Mouse (Mus musculus) hindbrain, embryonic 16.5 days (tissue): ENCODE results near the gene Spg7. TPM values are rescaled to one million over a fixed set of nuclear protein-coding genes. Genes with fewer than 3 reads are reported as not detected.

Source experiments
- ATAC-seq: fragments of 200-750 bp; cut with Nextera tagmentation; 2 replicates; pipeline ENCODE4 v1.8.0; 2017; ENCODE audit warnings: moderate TSS enrichment, moderate library complexity
- H3K27ac ChIP-seq: fragments of 300-500 bp; sonication (generic); 2 replicates; pipeline ENCODE4 v1.5.1; 2014; ENCODE audit warnings: low read depth, mild to moderate bottlenecking, control low read depth, low read length, moderate library complexity
- H3K27me3 ChIP-seq: fragments of 300-500 bp; sonication (generic); replicated peaks from 2 replicates; pipeline ENCODE4 v1.6.1; 2014; ENCODE audit warnings: low read length; ENCODE audit not compliant: control insufficient read depth, insufficient read depth
- H3K36me3 ChIP-seq: fragments of 300-500 bp; sonication (generic); 2 replicates; pipeline ENCODE4 v1.6.1; 2014; ENCODE audit warnings: mild to moderate bottlenecking, low read length, moderate library complexity, mixed read lengths; ENCODE audit not compliant: control insufficient read depth, insufficient read depth
- H3K4me1 ChIP-seq: fragments of 300-500 bp; sonication (generic); 2 replicates; pipeline ENCODE4 v1.6.1; 2014; ENCODE audit warnings: low read depth, low read length; ENCODE audit not compliant: control insufficient read depth, insufficient read depth
- H3K4me2 ChIP-seq: fragments of 300-500 bp; sonication (generic); 2 replicates; pipeline ENCODE4 v1.6.1; 2014; ENCODE audit warnings: mild to moderate bottlenecking, low read length, control low read depth, moderate library complexity
- H3K4me3 ChIP-seq: fragments of 300-500 bp; sonication (generic); 2 replicates; pipeline ENCODE4 v1.5.1; 2014; ENCODE audit warnings: mild to moderate bottlenecking, low read length, control low read depth, moderate library complexity
- H3K9ac ChIP-seq: fragments of 300-500 bp; sonication (generic); 2 replicates; pipeline ENCODE4 v1.6.1; 2014; ENCODE audit warnings: low read depth, mild to moderate bottlenecking, control low read depth, low read length, moderate library complexity
- H3K9me3 ChIP-seq: fragments of 300-500 bp; sonication (generic); 2 replicates; pipeline ENCODE4 v1.6.1; 2014; ENCODE audit warnings: mild to moderate bottlenecking, low read length, moderate library complexity; ENCODE audit not compliant: control insufficient read depth
- WGBS: fragments of 180-500 bp; shearing (Covaris S2); extraction: QIAGEN DNeasy Blood & Tissue Kit; methylation state at CpG from one replicate; pipeline ENCODE4 v1.1.7; 2014; 5-methylcytosine and 5-hydroxymethylcytosine counted together
- polyA plus RNA-seq: library from polyadenylated mRNA; unstranded; fragments of >200 nt; fragmentation: Nextera tagmentation; extraction: Ambion mirVana; gene quantifications from 2 replicates; pipeline ENCODE4 v1.2.1, GENCODE M21; 2015

Gene Spg7
- polyA plus RNA-seq, 1 experiment from 2014 or later, result 46.5 TPM

- Histone ChIP-seq H3K9ac (no peak overlapping the region), H3K36me3 (no peaks in the 10 kb centered on the region), H3K4me3 (no peak overlapping the region), H3K27ac (no peak overlapping the region), H3K4me1 (peaks cover 26% of the 10 kb centered on the region), H3K4me2 (no peak overlapping the region), H3K27me3 (no peaks in the 10 kb centered on the region), H3K9me3 (no peaks in the 10 kb centered on the region)
- WGBS, result 38% methylated on average over 2 of the region's 2 CpGs
- no peak for ATAC-seq
Observed at GRCm38 (mm10) chr8:123038351-123038750, 24.4 kb upstream of the Spg7 start.

GRCm38 (mm10) chr8:123039376-123040109, 23.2 kb upstream of the Spg7 start:
- H3K4me3 ChIP-seq, result peak overlapping the region; percentile 5; the same call in 1 of the 2 replicates
- no peaks in the 10 kb centered on the region for H3K27me3 ChIP-seq
- H3K4me2 ChIP-seq, result peak overlapping the region; percentile 78
- peaks cover 33% of the 10 kb centered on the region for H3K4me1 ChIP-seq
- no peak for ATAC-seq
- H3K9me3 ChIP-seq, result no peaks in the 10 kb centered on the region
- H3K9ac ChIP-seq, result no peak overlapping the region
- 26% methylated on average over 11 of the region's 11 CpGs for WGBS
- no peaks in the 10 kb centered on the region for H3K36me3 ChIP-seq
- H3K27ac ChIP-seq, result no peak overlapping the region

- Histone ChIP-seq H3K27ac (no peak overlapping the region), H3K27me3 (no peaks in the 10 kb centered on the region), H3K9ac (no peak overlapping the region; the same call in 1 of the 2 replicates), H3K9me3 (no peaks in the 10 kb centered on the region), H3K4me3 (peak overlapping the region; percentile 99), H3K4me2 (peak overlapping the region; percentile 78), H3K36me3 (no peaks in the 10 kb centered on the region), H3K4me1 (peaks cover 33% of the 10 kb centered on the region)
- ATAC-seq, result no peak
- WGBS, result 5% methylated on average over 4 of the region's 4 CpGs
Observed at GRCm38 (mm10) chr8:123040110-123040650, 22.6 kb upstream of the Spg7 start.

- Histone ChIP-seq H3K4me3 (peak overlapping the region; percentile 99), H3K9ac (peak overlapping the region; percentile 100), H3K9me3 (no peaks in the 10 kb centered on the region), H3K27ac (peak overlapping the region; percentile 94), H3K4me2 (peak overlapping the region; percentile 78), H3K36me3 (no peaks in the 10 kb centered on the region), H3K4me1 (peaks cover 33% of the 10 kb centered on the region), H3K27me3 (no peaks in the 10 kb centered on the region)
- ATAC-seq, result no peak
- under 1% methylated on average over 61 of the region's 71 CpGs for WGBS
Observed at GRCm38 (mm10) chr8:123041008-123041773, 21.6 kb upstream of the Spg7 start.

GRCm38 (mm10) chr8:123041774-123042105, 21.0 kb upstream of the Spg7 start:
- Histone ChIP-seq H3K27me3 (no peaks in the 10 kb centered on the region), H3K36me3 (no peaks in the 10 kb centered on the region), H3K4me3 (peak overlapping the region; percentile 99), H3K27ac (peak overlapping the region; percentile 94), H3K9me3 (no peaks in the 10 kb centered on the region), H3K4me1 (peaks cover 33% of the 10 kb centered on the region), H3K4me2 (peak overlapping the region; percentile 78), H3K9ac (peak overlapping the region; percentile 100)
- WGBS, result 0% methylated on average over 32 of the region's 60 CpGs
- no peak; the same call in 1 of the 2 replicates for ATAC-seq

- under 1% methylated on average over 63 of the region's 91 CpGs for WGBS
- Histone ChIP-seq H3K36me3 (no peaks in the 10 kb centered on the region), H3K27me3 (no peaks in the 10 kb centered on the region)
Observed at GRCm38 (mm10) chr8:123042158-123042973, 20.4 kb upstream of the Spg7 start, which contains the start of gene Ankrd11. Ankrd11 (minus strand) TSS chr8:123042277.

GRCm38 (mm10) chr8:123042974-123043625, 19.6 kb upstream of the Spg7 start:
- peak overlapping the region; percentile 99 for H3K4me3 ChIP-seq
- H3K4me2 ChIP-seq, result peak overlapping the region; percentile 72
- no peak for ATAC-seq
- peaks cover 33% of the 10 kb centered on the region for H3K4me1 ChIP-seq
- H3K9me3 ChIP-seq, result no peaks in the 10 kb centered on the region
- H3K36me3 ChIP-seq, result no peaks in the 10 kb centered on the region
- H3K9ac ChIP-seq, result peak overlapping the region; percentile 89
- H3K27me3 ChIP-seq, result no peaks in the 10 kb centered on the region
- 25% methylated on average over 22 of the region's 22 CpGs for WGBS
- H3K27ac ChIP-seq, result peak overlapping the region; percentile 95

More at GRCm38 (mm10) chr8:123042158-123042973, 20.4 kb upstream of the Spg7 start, which contains the start of gene Ankrd11:
- peak; percentile 99 for ATAC-seq
- peak within 1 kb of the TSS; percentile 78 for H3K4me2 ChIP-seq
- H3K27ac ChIP-seq, result peak within 1 kb of the TSS; percentile 95
- H3K4me1 ChIP-seq, result peaks cover 33% of the 10 kb centered on the region
- peak within 1 kb of the TSS; percentile 100 for H3K9ac ChIP-seq
- no peaks in the 10 kb centered on the region for H3K9me3 ChIP-seq
- peak within 1 kb of the TSS; percentile 99 for H3K4me3 ChIP-seq

GRCm38 (mm10) chr8:123043941-123044340, 18.8 kb upstream of the Spg7 start:
- Histone ChIP-seq H3K4me1 (peaks cover 30% of the 10 kb centered on the region), H3K9ac (no peak overlapping the region), H3K9me3 (no peaks in the 10 kb centered on the region), H3K4me2 (no peak overlapping the region), H3K27me3 (no peaks in the 10 kb centered on the region), H3K27ac (no peak overlapping the region), H3K4me3 (no peak overlapping the region), H3K36me3 (no peaks in the 10 kb centered on the region)
- no peak for ATAC-seq
- WGBS, result 86% methylated on average over 3 of the region's 3 CpGs
